Mouse (Mus musculus) intestine, embryonic 15.5 days (tissue): Measurements from ENCODE around the gene Cadps2. TPM values are rescaled to one million over a fixed set of nuclear protein-coding genes. Genes with fewer than 3 reads are reported as not detected.

Experiments
- ATAC-seq: fragments of 200-750 bp; cut with Nextera tagmentation; 2 replicates; pipeline ENCODE4 v1.8.0; 2017; ENCODE audit warnings: moderate TSS enrichment, moderate library complexity
- H3K27ac ChIP-seq: fragments of 300-500 bp; sonication (generic); 2 replicates; pipeline ENCODE4 v1.5.1; 2015; ENCODE audit warnings: mild to moderate bottlenecking, inconsistent platforms
- H3K27me3 ChIP-seq: fragments of 300-500 bp; sonication (generic); replicated peaks from 2 replicates; pipeline ENCODE4 v1.6.1; 2015; ENCODE audit warnings: inconsistent platforms
- H3K36me3 ChIP-seq: fragments of 300-500 bp; sonication (generic); 2 replicates; pipeline ENCODE4 v1.6.1; 2015; ENCODE audit warnings: inconsistent platforms
- H3K4me1 ChIP-seq: fragments of 300-500 bp; sonication (generic); replicated peaks from 2 replicates; pipeline ENCODE4 v1.6.1; 2015; ENCODE audit warnings: inconsistent platforms
- H3K4me2 ChIP-seq: fragments of 300-500 bp; sonication (generic); replicated peaks from 2 replicates; pipeline ENCODE4 v1.6.1; 2015; ENCODE audit warnings: mild to moderate bottlenecking, inconsistent platforms
- H3K4me3 ChIP-seq: fragments of 300-500 bp; sonication (generic); replicated peaks from 2 replicates; pipeline ENCODE4 v1.5.1; 2015; ENCODE audit warnings: inconsistent platforms
- H3K9ac ChIP-seq: fragments of 300-500 bp; sonication (generic); 2 replicates; pipeline ENCODE4 v1.6.1; 2015; ENCODE audit warnings: inconsistent platforms
- H3K9me3 ChIP-seq: fragments of 300-500 bp; sonication (generic); 2 replicates; pipeline ENCODE4 v1.6.1; 2016; ENCODE audit warnings: inconsistent platforms
- WGBS: fragments of 180-500 bp; shearing (Covaris S2); methylation state at CpG from one replicate; pipeline ENCODE4 v1.1.7; 2015; 5-methylcytosine and 5-hydroxymethylcytosine counted together
- polyA plus RNA-seq: library from polyadenylated mRNA; unstranded; fragments of >200 nt; fragmentation: Nextera tagmentation; extraction: Ambion mirVana; gene quantifications from 2 replicates; pipeline ENCODE4 v1.2.1, GENCODE M21; 2015

Cadps2 gene
- polyA plus RNA-seq, 1 experiment from 2014 or later: 1.1 TPM

GRCm38 (mm10) chr6:23246061-23246789, 593.0 kb downstream of the Cadps2 start:
- Histone ChIP-seq H3K27ac (no peak overlapping the region), H3K4me3 (no peak overlapping the region), H3K27me3 (peaks cover 80% of the 10 kb centered on the region), H3K9ac (no peak overlapping the region), H3K9me3 (no peaks in the 10 kb centered on the region), H3K36me3 (no peaks in the 10 kb centered on the region), H3K4me1 (peaks cover 11% of the 10 kb centered on the region; the same call in 1 of the 2 replicates), H3K4me2 (no peak overlapping the region)
- ATAC-seq: no peak
- 5% methylated on average over 17 of the region's 17 CpGs for WGBS

DNA sequence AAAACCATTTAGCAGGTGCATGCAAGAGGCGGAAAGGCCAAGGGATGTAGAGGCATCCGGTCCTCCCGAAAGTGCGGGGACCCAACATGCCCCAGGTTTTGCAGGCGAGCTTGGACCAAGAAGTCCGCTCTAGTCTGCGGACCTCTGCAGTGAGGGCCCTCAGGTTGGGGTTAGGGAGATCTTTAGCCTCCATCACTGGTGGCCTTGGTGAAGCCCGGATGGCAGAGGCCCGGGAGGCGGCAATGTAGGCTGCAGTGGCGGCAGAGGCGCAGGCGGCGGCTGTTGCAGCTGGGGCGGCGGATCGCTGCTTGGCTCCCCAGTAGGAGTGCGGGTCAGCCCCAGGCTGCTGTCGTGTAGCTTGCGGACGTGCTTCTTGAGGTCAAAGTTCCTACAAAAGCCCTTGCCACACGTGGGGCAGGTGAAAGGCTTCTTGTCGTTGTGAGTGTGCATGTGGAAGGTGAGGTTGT, 593.6 kb downstream of the Cadps2 start:
- no peak overlapping the region for H3K4me2 ChIP-seq
- no peak overlapping the region for H3K27ac ChIP-seq
- no peak for ATAC-seq
- H3K27me3 ChIP-seq: peaks cover 78% of the 10 kb centered on the region
- H3K4me1 ChIP-seq: peaks cover 11% of the 10 kb centered on the region; the same call in 1 of the 2 replicates
- H3K36me3 ChIP-seq: no peaks in the 10 kb centered on the region
- no peak overlapping the region for H3K4me3 ChIP-seq
- no peaks in the 10 kb centered on the region for H3K9me3 ChIP-seq
- WGBS: 3% methylated on average over 23 of the region's 23 CpGs
- no peak overlapping the region for H3K9ac ChIP-seq

DNA sequence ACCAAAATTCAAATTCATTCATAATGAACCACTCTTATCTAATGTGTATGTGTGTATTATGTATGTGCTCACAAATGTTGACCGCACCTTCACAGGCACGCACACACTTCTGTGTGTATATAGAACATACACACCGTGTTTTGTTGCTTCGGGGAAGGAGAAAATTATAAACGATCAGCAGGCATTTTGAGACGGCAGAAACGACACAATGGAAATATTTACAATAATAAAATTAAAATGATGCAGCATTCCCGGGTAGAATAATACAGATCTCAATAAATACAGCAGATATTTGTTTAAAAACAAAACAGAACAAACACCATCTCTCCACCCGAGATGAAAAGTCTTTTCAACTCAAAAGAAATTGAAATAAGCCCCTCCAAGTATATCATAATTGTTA, 594.1 kb downstream of the Cadps2 start:
- Histone ChIP-seq H3K4me2 (no peak overlapping the region), H3K9me3 (no peaks in the 10 kb centered on the region), H3K27ac (no peak overlapping the region), H3K4me1 (peaks cover 11% of the 10 kb centered on the region; the same call in 1 of the 2 replicates), H3K36me3 (no peaks in the 10 kb centered on the region), H3K4me3 (no peak overlapping the region), H3K27me3 (peaks cover 74% of the 10 kb centered on the region), H3K9ac (no peak overlapping the region)
- 22% methylated on average over 9 of the region's 9 CpGs for WGBS
- no peak for ATAC-seq

- 2% methylated on average over 15 of the region's 15 CpGs for WGBS
- H3K4me2 ChIP-seq: no peak overlapping the region
- ATAC-seq: no peak
- H3K27ac ChIP-seq: no peak overlapping the region
- H3K36me3 ChIP-seq: no peaks in the 10 kb centered on the region
- H3K9ac ChIP-seq: no peak overlapping the region
- peaks cover 65% of the 10 kb centered on the region for H3K27me3 ChIP-seq
- H3K4me1 ChIP-seq: peaks cover 10% of the 10 kb centered on the region; the same call in 1 of the 2 replicates
- H3K4me3 ChIP-seq: no peak overlapping the region
- H3K9me3 ChIP-seq: no peaks in the 10 kb centered on the region
Measured at GRCm38 (mm10) chr6:23243821-23244760, 595.1 kb downstream of the Cadps2 start.

Other genes starting within 250 kb of the Cadps2 start
- not detected in 2 replicates for gene Rnf133, start 189.1 kb downstream of the Cadps2 start, polyA plus RNA-seq
- gene Rnf148, start 184.3 kb downstream of the Cadps2 start, polyA plus RNA-seq: not detected in 2 replicates
- not detected in 2 replicates for gene Tas2r118, start 130.6 kb upstream of the Cadps2 start, polyA plus RNA-seq